Mouse (Mus musculus): Measurements from ENCODE around the gene Cox8b. TPM values are rescaled to one million over a fixed set of nuclear protein-coding genes. Genes with fewer than 3 reads are reported as not detected.

Gene Cox8b
- polyA plus RNA-seq, 1 experiment, result not detected

DNA sequence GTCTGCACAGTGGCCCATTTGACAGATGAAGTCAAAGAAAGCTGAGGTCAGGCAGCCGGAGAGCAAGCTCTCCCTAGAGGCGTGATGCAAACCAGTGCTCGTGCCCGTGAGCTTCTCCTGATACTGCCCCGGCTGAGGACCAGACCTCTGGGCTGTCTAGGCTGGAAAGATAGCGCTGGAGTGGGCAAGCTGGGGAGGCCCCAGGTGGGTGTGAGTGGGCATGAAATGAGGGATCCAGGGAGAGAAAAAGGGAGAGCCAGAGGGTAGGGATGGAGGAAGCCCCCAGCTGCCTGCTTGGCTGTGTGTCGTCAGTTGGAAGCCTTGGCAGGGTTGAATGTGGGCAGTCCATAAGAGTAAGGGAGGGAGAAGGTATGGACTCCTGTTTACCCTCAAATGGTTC is 44.0 kb upstream of the Cox8b start:
- no peaks in the 10 kb centered on the region for H3K9me3 ChIP-seq (replicated peaks; ENCODE audit: control insufficient read depth, insufficient read depth, low read length, poor library complexity, severe bottlenecking)
- H3K9ac ChIP-seq (ENCODE audit: low read depth, poor library complexity, severe bottlenecking), result no peak overlapping the region
- H3K27ac ChIP-seq (ENCODE audit: insufficient read depth, low read length), result no peak overlapping the region
- peaks cover 10% of the 10 kb centered on the region for H3K36me3 ChIP-seq (ENCODE audit: control insufficient read depth, insufficient read depth, low read length, poor library complexity, severe bottlenecking)
- TF ChIP-seq EP300 (IDR thresholded peaks at IDR 0.05; ENCODE audit: insufficient read depth, low read depth, low read length) (no peak), CTCF (IDR thresholded peaks at IDR 0.05; ENCODE audit: low read depth, low read length) (no peak), POLR2A (IDR thresholded peaks at IDR 0.05; ENCODE audit: insufficient read depth, low read length) (no peak)
- no peak overlapping the region for H3K4me3 ChIP-seq (ENCODE audit: low read depth, low read length)
- H3K27me3 ChIP-seq (ENCODE audit: control insufficient read depth, insufficient read depth, low read length, poor library complexity, severe bottlenecking), result no peaks in the 10 kb centered on the region
- peaks cover 2% of the 10 kb centered on the region for H3K4me1 ChIP-seq (ENCODE audit: control insufficient read depth, insufficient read depth, low read length)

DNA sequence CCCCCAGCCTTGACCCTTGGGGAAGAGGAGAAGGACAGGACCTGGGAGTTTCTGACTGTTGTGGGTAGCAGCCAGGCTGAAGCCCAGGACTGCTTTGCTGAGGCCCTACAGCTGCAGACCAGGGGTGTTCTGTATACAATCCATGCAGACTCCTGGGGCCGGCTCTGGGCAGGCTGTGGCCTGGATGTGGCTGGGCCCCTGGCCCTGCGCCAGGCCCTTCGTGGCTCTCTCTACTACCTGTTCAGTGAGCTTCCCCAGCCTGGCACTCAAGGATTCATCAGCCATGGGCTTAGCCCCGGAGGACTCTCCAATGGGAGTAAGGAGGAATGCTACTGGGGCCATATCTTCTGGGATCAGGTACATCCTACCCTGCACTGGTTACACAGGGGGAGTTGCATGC is 43.1 kb upstream of the Cox8b start:
- Histone ChIP-seq H3K36me3 (ENCODE audit: control insufficient read depth, insufficient read depth, low read length, poor library complexity, severe bottlenecking) (peaks cover 1% of the 10 kb centered on the region; the same call in 1 of the 2 replicates), H3K27ac (ENCODE audit: insufficient read depth, low read length) (no peak overlapping the region), H3K4me3 (ENCODE audit: low read depth, low read length) (no peak overlapping the region), H3K9ac (ENCODE audit: low read depth, poor library complexity, severe bottlenecking) (no peak overlapping the region), H3K9me3 (replicated peaks; ENCODE audit: control insufficient read depth, insufficient read depth, low read length, poor library complexity, severe bottlenecking) (no peaks in the 10 kb centered on the region), H3K27me3 (ENCODE audit: control insufficient read depth, insufficient read depth, low read length, poor library complexity, severe bottlenecking) (no peaks in the 10 kb centered on the region), H3K4me1 (ENCODE audit: control insufficient read depth, insufficient read depth, low read length) (peaks cover 2% of the 10 kb centered on the region)
- TF ChIP-seq EP300 (IDR thresholded peaks at IDR 0.05; ENCODE audit: insufficient read depth, low read depth, low read length) (no peak), CTCF (IDR thresholded peaks at IDR 0.05; ENCODE audit: low read depth, low read length) (no peak), POLR2A (IDR thresholded peaks at IDR 0.05; ENCODE audit: insufficient read depth, low read length) (no peak)

DNA sequence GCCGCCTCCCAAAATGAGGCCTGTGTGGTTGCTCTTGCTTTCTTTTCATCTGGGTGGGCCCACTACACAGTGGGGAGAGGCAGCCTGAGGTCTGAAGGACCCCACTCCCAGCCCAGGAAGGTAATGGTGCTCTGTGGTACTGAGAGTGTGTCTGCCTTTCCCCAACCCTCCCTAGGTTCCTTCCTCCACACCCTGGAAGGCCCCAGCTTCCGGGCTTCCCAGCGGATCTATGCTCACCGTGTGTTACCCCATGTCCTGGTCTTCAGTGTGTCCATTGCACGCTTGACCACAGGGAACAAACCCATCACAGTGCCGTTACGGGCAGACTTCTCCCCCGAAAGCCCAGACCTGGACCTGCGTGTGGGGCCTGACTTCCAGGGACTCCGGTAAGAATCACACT is 42.6 kb upstream of the Cox8b start:
- Histone ChIP-seq H3K36me3 (ENCODE audit: control insufficient read depth, insufficient read depth, low read length, poor library complexity, severe bottlenecking) (no peaks in the 10 kb centered on the region; the same call in 1 of the 2 replicates), H3K4me3 (ENCODE audit: low read depth, low read length) (no peak overlapping the region), H3K4me1 (ENCODE audit: control insufficient read depth, insufficient read depth, low read length) (peaks cover 2% of the 10 kb centered on the region), H3K27me3 (ENCODE audit: control insufficient read depth, insufficient read depth, low read length, poor library complexity, severe bottlenecking) (no peaks in the 10 kb centered on the region), H3K9me3 (replicated peaks; ENCODE audit: control insufficient read depth, insufficient read depth, low read length, poor library complexity, severe bottlenecking) (no peaks in the 10 kb centered on the region), H3K27ac (ENCODE audit: insufficient read depth, low read length) (no peak overlapping the region), H3K9ac (ENCODE audit: low read depth, poor library complexity, severe bottlenecking) (no peak overlapping the region)
- TF ChIP-seq EP300 (IDR thresholded peaks at IDR 0.05; ENCODE audit: insufficient read depth, low read depth, low read length) (no peak), POLR2A (IDR thresholded peaks at IDR 0.05; ENCODE audit: insufficient read depth, low read length) (no peak), CTCF (IDR thresholded peaks at IDR 0.05; ENCODE audit: low read depth, low read length) (no peak)

DNA sequence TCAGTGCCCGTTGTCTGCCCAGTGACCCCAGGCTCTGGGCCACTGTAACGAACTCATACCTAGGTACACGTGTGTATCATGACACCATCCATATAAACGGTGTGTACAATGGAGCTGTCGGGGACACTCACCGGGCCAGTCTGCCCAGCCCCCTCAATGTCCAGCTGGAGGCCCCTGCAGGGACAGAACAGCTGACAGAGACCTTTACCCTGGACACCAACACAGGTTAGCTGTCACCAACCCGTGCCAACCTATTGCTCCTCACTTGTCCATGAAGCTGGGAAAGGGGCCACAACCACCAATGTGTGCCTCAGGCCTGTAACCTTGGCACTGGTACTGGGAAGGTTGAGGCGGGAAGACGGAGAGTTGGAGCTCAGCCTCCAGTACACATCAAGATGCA is 42.1 kb upstream of the Cox8b start:
- Histone ChIP-seq H3K9ac (ENCODE audit: low read depth, poor library complexity, severe bottlenecking) (peak overlapping the region; percentile 80), H3K27ac (ENCODE audit: insufficient read depth, low read length) (peak overlapping the region; percentile 71; the same call in 1 of the 2 replicates), H3K4me1 (ENCODE audit: control insufficient read depth, insufficient read depth, low read length) (peaks cover 2% of the 10 kb centered on the region), H3K36me3 (ENCODE audit: control insufficient read depth, insufficient read depth, low read length, poor library complexity, severe bottlenecking) (no peaks in the 10 kb centered on the region; the same call in 1 of the 2 replicates), H3K4me3 (ENCODE audit: low read depth, low read length) (peak overlapping the region; percentile 94), H3K9me3 (replicated peaks; ENCODE audit: control insufficient read depth, insufficient read depth, low read length, poor library complexity, severe bottlenecking) (no peaks in the 10 kb centered on the region), H3K27me3 (ENCODE audit: control insufficient read depth, insufficient read depth, low read length, poor library complexity, severe bottlenecking) (no peaks in the 10 kb centered on the region)
- TF ChIP-seq POLR2A (IDR thresholded peaks at IDR 0.05; ENCODE audit: insufficient read depth, low read length), result no peak
- TF ChIP-seq CTCF (IDR thresholded peaks at IDR 0.05; ENCODE audit: low read depth, low read length), result no peak
- no peak for TF ChIP-seq EP300 (IDR thresholded peaks at IDR 0.05; ENCODE audit: insufficient read depth, low read depth, low read length)

DNA sequence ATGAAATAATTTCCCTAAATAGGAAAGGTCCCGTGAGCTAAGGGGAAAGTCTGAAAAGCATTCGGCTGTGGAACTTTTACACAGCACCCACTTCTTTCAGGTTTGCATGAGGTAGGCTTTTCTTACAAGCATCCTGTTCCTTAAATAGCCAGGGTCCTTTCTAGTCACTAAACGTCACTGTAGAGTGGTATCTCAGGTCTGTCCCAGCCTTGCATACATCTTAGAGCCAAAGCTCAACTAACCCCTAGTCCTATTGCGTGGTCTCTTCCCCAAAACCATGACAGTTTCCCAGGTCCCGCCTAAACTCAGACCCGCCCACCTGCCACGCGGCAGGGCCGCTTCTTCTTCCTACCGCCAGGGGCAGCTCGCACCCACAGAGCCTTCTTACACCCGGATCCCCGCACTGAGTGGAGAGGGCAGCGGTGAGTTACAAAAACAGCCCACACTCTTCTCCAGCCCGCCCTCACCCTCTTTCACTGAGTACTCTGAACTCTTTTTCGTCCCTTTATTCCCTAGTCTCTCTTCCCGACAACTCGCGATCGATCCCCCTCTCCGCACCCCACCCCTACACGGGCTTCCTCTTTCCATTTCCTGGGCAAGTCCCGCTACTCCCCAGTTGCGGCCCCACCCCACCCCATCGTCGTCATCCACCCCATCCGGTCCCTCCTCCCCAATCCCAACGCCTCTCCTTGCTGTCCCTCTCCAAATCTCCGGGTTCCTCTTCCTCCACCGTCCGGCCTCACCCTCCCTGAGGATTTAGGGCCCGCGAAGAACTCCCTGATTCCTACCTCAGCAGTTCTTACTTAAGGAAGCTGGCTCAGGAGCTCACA is 41.2 kb upstream of the Cox8b start, which contains the start of gene Pgghg:
Gene Pgghg, plus strand, starts transcription at position 170 of the 830 bp plus-strand sequence.
- peaks cover 2% of the 10 kb centered on the region for H3K4me1 ChIP-seq (ENCODE audit: control insufficient read depth, insufficient read depth, low read length)
- TF ChIP-seq EP300 (IDR thresholded peaks at IDR 0.05; ENCODE audit: insufficient read depth, low read depth, low read length) (0 out of 2 replicates have a peak, but pooled peaks have one; percentile 35), POLR2A (IDR thresholded peaks at IDR 0.05; ENCODE audit: insufficient read depth, low read length) (no peak), CTCF (IDR thresholded peaks at IDR 0.05; ENCODE audit: low read depth, low read length) (peak; percentile 65)
- H3K9me3 ChIP-seq (replicated peaks; ENCODE audit: control insufficient read depth, insufficient read depth, low read length, poor library complexity, severe bottlenecking), result no peaks in the 10 kb centered on the region
- H3K4me3 ChIP-seq (ENCODE audit: low read depth, low read length), result peak within 1 kb of the TSS; percentile 94
- H3K27ac ChIP-seq (ENCODE audit: insufficient read depth, low read length), result peak within 1 kb of the TSS; percentile 84
- H3K36me3 ChIP-seq (ENCODE audit: control insufficient read depth, insufficient read depth, low read length, poor library complexity, severe bottlenecking), result no peaks in the 10 kb centered on the region
- no peaks in the 10 kb centered on the region for H3K27me3 ChIP-seq (ENCODE audit: control insufficient read depth, insufficient read depth, low read length, poor library complexity, severe bottlenecking)
- peak within 1 kb of the TSS; percentile 80 for H3K9ac ChIP-seq (ENCODE audit: low read depth, poor library complexity, severe bottlenecking)

DNA sequence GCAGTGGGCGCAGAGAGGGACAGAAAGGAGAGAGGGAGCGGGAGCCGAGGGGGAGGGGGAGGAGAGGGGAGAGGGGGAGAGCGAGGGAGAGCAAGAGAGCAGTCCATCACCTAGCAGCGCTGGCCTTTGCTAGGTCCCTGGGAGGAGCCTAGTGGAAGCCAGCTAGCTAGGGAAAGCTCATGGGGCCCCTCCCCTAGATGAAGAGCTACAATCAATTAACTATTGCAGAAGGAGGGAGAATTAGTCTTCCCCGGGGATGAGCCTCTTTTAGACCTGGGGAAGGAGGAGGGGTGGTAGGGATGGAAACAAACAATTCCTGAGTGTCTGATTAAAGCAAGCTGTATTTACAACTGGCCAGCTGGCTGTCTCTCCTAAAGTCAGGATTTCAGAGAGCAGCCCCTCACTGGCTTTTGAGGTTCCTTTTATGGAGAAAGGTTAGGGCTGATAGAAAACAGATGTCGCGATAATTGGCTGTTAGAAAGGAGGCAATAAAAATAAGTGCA is 39.5 kb upstream of the Cox8b start:
- TF ChIP-seq CTCF (IDR thresholded peaks at IDR 0.05; ENCODE audit: low read depth, low read length), result no peak
- no peak for TF ChIP-seq POLR2A (IDR thresholded peaks at IDR 0.05; ENCODE audit: insufficient read depth, low read length)
- no peak for TF ChIP-seq EP300 (IDR thresholded peaks at IDR 0.05; ENCODE audit: insufficient read depth, low read depth, low read length)
- H3K27me3 ChIP-seq (ENCODE audit: control insufficient read depth, insufficient read depth, low read length, poor library complexity, severe bottlenecking), result no peaks in the 10 kb centered on the region
- peaks cover 2% of the 10 kb centered on the region for H3K4me1 ChIP-seq (ENCODE audit: control insufficient read depth, insufficient read depth, low read length)
- H3K9me3 ChIP-seq (replicated peaks; ENCODE audit: control insufficient read depth, insufficient read depth, low read length, poor library complexity, severe bottlenecking), result no peaks in the 10 kb centered on the region
- H3K27ac ChIP-seq (ENCODE audit: insufficient read depth, low read length), result peak overlapping the region; percentile 88
- no peaks in the 10 kb centered on the region for H3K36me3 ChIP-seq (ENCODE audit: control insufficient read depth, insufficient read depth, low read length, poor library complexity, severe bottlenecking)
- H3K4me3 ChIP-seq (ENCODE audit: low read depth, low read length), result no peak overlapping the region
- 0 out of 2 replicates have a peak overlapping the region, but pooled peaks have one; percentile 40 for H3K9ac ChIP-seq (ENCODE audit: low read depth, poor library complexity, severe bottlenecking)

Data from ES-Bruce4 (cell line).